Mouse (Mus musculus) CH12.LX (cell line): ENCODE results near the gene 1810046K07Rik. TPM values are rescaled to one million over a fixed set of nuclear protein-coding genes. Genes with fewer than 3 reads are reported as not detected.

Source experiments
- DNase-seq: peaks from one replicate; pipeline ENCODE4 v3.0.0-alpha.2; 2013; ENCODE audit errors: extremely low read depth
- H3K27ac ChIP-seq: 2 replicates; pipeline ENCODE4 v1.5.1; 2012; ENCODE audit warnings: low read depth, mild to moderate bottlenecking, control low read depth, moderate library complexity; ENCODE audit not compliant: insufficient read depth
- H3K27me3 ChIP-seq: replicated peaks from 2 replicates; pipeline ENCODE3; 2012; ENCODE audit warnings: inconsistent platforms
- H3K36me3 ChIP-seq, 2 experiments: replicated peaks in 1 of 2; 2 replicates each; pipeline versions ENCODE3 to v1.6.1; 2012; ENCODE audit warnings: inconsistent platforms in 1 of 2, low read length in 1 of 2, mild to moderate bottlenecking in 1 of 2, mixed read lengths in 1 of 2, moderate library complexity in 1 of 2; ENCODE audit not compliant: control insufficient read depth in 1 of 2, insufficient read depth in 1 of 2
- H3K4me1 ChIP-seq, 2 experiments: 2 replicates each; pipeline ENCODE4 v1.6.1; 2012; ENCODE audit warnings: inconsistent platforms in 1 of 2, moderate library complexity in 1 of 2; ENCODE audit not compliant: insufficient read depth in 2 of 2, control insufficient read depth in 1 of 2
- H3K4me2 ChIP-seq: 2 replicates; pipeline ENCODE4 v1.6.1; 2012; ENCODE audit warnings: low read depth, mild to moderate bottlenecking, control low read depth; ENCODE audit not compliant: poor library complexity, insufficient read depth, severe bottlenecking
- H3K4me3 ChIP-seq, 3 experiments: fragments of 150-350 bp in 1 of 3; sonication (generic) in 1 of 3; replicated peaks in 1 of 3; 2 replicates each; pipeline versions ENCODE3 to v1.5.1; 2011 to 2012; ENCODE audit warnings: low read depth in 2 of 3, low read length in 2 of 3, mild to moderate bottlenecking in 2 of 3, moderate library complexity in 2 of 3, control low read depth in 1 of 3, improper control_type of control experiment in 1 of 3, inconsistent platforms in 1 of 3, mixed read lengths in 1 of 3; ENCODE audit not compliant: poor library complexity in 1 of 3
- H3K79me2 ChIP-seq: replicated peaks from 2 replicates; pipeline ENCODE4 v1.6.1; 2012; ENCODE audit warnings: mild to moderate bottlenecking, moderate library complexity; ENCODE audit not compliant: control insufficient read depth, poor library complexity, insufficient read depth, severe bottlenecking; ENCODE audit errors: extremely low read depth
- H3K9ac ChIP-seq: 2 replicates; pipeline ENCODE4 v1.6.1; 2012; ENCODE audit warnings: low read depth, mild to moderate bottlenecking, control low read depth, moderate library complexity; ENCODE audit not compliant: insufficient read depth
- H3K9me3 ChIP-seq: replicated peaks from 2 replicates; pipeline ENCODE3; 2012; ENCODE audit warnings: low read length, inconsistent platforms, mixed read lengths
- CHD2 ChIP-seq: IDR thresholded peaks from 2 replicates; pipeline ENCODE4 v1.6.1; 2011; ENCODE audit warnings: low read length, improper control_type of control experiment
- ELF1 ChIP-seq: IDR thresholded peaks from 2 replicates; pipeline ENCODE4 v1.6.1; 2014; ENCODE audit warnings: low read depth, mild to moderate bottlenecking, inconsistent platforms, low read length, improper control_type of control experiment
- JUN ChIP-seq: IDR thresholded peaks from 2 replicates; pipeline ENCODE4 v1.6.1; 2011; ENCODE audit warnings: low read depth, mild to moderate bottlenecking, low read length, improper control_type of control experiment, moderate library complexity; ENCODE audit not compliant: insufficient read depth
- POLR2A ChIP-seq: IDR thresholded peaks from 2 replicates; pipeline ENCODE4 v1.6.1; 2011; ENCODE audit warnings: low read depth, mild to moderate bottlenecking, improper control_type of control experiment, low read length
- SMC3 ChIP-seq: IDR thresholded peaks from 2 replicates; pipeline ENCODE4 v1.6.1; 2011; ENCODE audit warnings: low read depth, low read length, improper control_type of control experiment
- TBP ChIP-seq: conservative IDR thresholded peaks from 2 replicates; pipeline ENCODE4 v1.6.1; 2011; ENCODE audit warnings: low read depth, low read length, improper control_type of control experiment
- ZNF384 ChIP-seq: IDR thresholded peaks from 2 replicates; pipeline ENCODE4 v1.6.1; 2012; ENCODE audit warnings: low read depth, low read length, improper control_type of control experiment, inconsistent platforms
- dilution Hi-C: fragments of 300-500 bp; cut with MboI; formaldehyde crosslinking; loops from 2 replicates; pipeline ENCODE4 v1.14.3; 2020; ENCODE audit warnings: low sequenced_read_pairs; ENCODE audit not compliant: extremely low pct_unique_long_range_greater_than_20kb, extremely low pct_ligation_motif_present
- in situ Hi-C: fragments of 300-500 bp; cut with MboI; formaldehyde crosslinking; loops from 3 replicates; pipeline ENCODE4 v1.14.3; 2019; ENCODE audit warnings: low sequenced_read_pairs, low pct_ligation_motif_present, low pct_unique_long_range_greater_than_20kb, mixed read lengths
- polyA plus RNA-seq: library from polyadenylated mRNA; unstranded; fragments of >175 nt; gene quantifications from 2 replicates; pipeline ENCODE4 v1.2.1, GENCODE M21; 2012; ENCODE audit warnings: low read depth; ENCODE audit not compliant: insufficient read length
- total RNA-seq, 2 experiments: library from RNA; depleted of rRNA; stranded (reverse); fragments of 300-350 nt in 1 of 2; fragments of >200 nt in 1 of 2; gene quantifications; 2 replicates each; pipeline ENCODE4 v1.2.3; 2012 to 2014

The 1810046K07Rik gene
- total and polyA plus RNA-seq, 3 experiments, result 33.4 to 188 (median 59.9) TPM

DNA sequence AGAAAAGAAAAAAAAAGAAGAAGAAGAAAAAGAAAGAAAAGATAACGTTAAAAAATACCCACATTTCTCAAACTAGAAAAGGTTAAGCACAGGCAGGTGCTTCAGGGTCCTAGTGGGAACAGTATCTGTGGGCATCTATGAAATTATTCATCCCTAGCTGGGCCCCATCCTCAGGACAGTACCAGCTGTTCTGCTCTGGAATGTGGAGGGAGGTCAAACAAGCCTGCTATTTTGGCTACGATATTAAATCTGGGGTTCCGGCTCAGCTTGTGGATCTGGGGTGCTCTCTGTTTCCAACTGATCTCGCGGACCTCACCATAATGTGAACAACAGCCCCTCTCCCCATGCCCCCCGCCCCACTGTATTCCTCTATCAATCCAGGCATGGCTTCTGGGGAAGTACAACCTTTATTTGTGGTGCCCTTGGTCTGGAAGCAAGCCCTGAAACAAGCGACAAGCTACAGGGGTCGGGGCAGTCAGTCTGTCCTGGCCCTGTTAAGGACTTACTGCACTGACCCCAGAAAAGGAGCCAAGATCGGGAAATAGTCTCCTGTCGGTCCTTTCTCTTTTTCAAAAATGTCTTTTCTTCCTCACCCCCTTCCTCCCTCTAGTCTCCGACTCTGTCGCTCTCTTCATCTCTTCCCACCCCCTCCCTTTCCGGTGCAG, 50.8 kb downstream of the 1810046K07Rik start:
- dilution Hi-C loops, result no loop called here
- Histone ChIP-seq H3K4me3 (no peak overlapping the region), H3K9ac (no peak overlapping the region), H3K4me1 (peaks cover 0 to 13% of the 10 kb centered on the region in 2 experiments; a peak in 3 of 4 replicates), H3K4me2 (no peak overlapping the region), H3K27me3 (no peaks in the 10 kb centered on the region), H3K9me3 (no peaks in the 10 kb centered on the region), H3K36me3 (peaks cover 0 to 16% of the 10 kb centered on the region in 2 experiments), H3K79me2 (no peaks in the 10 kb centered on the region), H3K27ac (no peak overlapping the region)
- no peak for DNase-seq
- TF ChIP-seq ZNF384, result no peak
- no peak for TF ChIP-seq JUN
- in situ Hi-C loops, result no loop called here

DNA sequence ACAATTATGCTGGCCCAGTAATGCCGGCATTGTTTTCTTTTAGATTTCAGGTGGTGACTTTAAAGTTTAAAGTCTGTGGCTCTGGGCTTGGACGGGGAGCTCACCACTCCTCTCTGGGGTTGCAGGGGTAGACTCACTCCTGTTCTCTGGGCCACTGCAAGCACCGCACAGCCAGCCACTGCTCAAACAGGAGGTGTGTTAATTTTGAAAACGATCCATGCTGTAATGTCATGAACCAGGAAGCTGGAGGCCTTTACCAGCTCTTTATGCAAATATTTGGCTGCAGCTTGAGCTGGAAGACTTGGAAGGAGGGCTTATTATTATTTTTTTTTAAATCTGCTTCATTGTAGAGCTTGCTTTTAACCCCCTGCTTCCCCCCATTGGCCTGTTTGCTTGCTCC, 54.0 kb downstream of the 1810046K07Rik start:
- TF ChIP-seq ELF1 (peak; percentile 59), SMC3 (no peak)
- dilution Hi-C loops, result no loop called here
- peaks cover 0 to 13% of the 10 kb centered on the region in 2 experiments; a peak in 2 of 4 replicates for H3K4me1 ChIP-seq
- no peaks in the 10 kb centered on the region for H3K9me3 ChIP-seq
- in situ Hi-C loops, result no loop called here
- DNase-seq, result no peak
- no peaks in the 10 kb centered on the region for H3K79me2 ChIP-seq
- H3K9ac ChIP-seq, result no peak overlapping the region
- H3K27ac ChIP-seq, result no peak overlapping the region
- peak overlapping the region; percentile 10; the same call in 1 of the 2 replicates for H3K4me2 ChIP-seq
- peaks cover 0 to 19% of the 10 kb centered on the region in 2 experiments for H3K36me3 ChIP-seq
- H3K4me3 ChIP-seq, result no peak overlapping the region
- no peaks in the 10 kb centered on the region for H3K27me3 ChIP-seq

- H3K27ac ChIP-seq, result no peak overlapping the region
- H3K79me2 ChIP-seq, result no peaks in the 10 kb centered on the region
- TF ChIP-seq POLR2A (no peak), CHD2 (no peak), TBP (no peak), ZNF384 (no peak)
- dilution Hi-C loops, result no loop called here
- in situ Hi-C loops, result no loop called here
- no peaks in the 10 kb centered on the region for H3K27me3 ChIP-seq
- H3K9me3 ChIP-seq, result no peaks in the 10 kb centered on the region
- DNase-seq, result no peak
- peaks cover under 1 to 22% of the 10 kb centered on the region in 2 experiments; a peak in 3 of 4 replicates for H3K4me1 ChIP-seq
- H3K9ac ChIP-seq, result no peak overlapping the region
- peaks cover 0 to 13% of the 10 kb centered on the region in 2 experiments for H3K36me3 ChIP-seq
- no peak overlapping the region for H3K4me3 ChIP-seq
- no peak overlapping the region for H3K4me2 ChIP-seq
These were observed 55.0 kb downstream of the 1810046K07Rik start for GRCm38 (mm10) chr9:51273581-51274154.
